Mouse (Mus musculus) ES-E14 (cell line): Measurements from ENCODE around the gene Cfap73. TPM values are rescaled to one million over a fixed set of nuclear protein-coding genes. Genes with fewer than 3 reads are reported as not detected.

Source experiments
- DNase-seq: peaks from one replicate; pipeline ENCODE4 v3.0.0-alpha.2; 2013; ENCODE audit warnings: low read depth, low spot score
- H3K27ac ChIP-seq: 2 replicates; pipeline ENCODE4 v1.5.1; 2012; ENCODE audit warnings: low read depth, mild to moderate bottlenecking, low read length, moderate library complexity, mixed read lengths; ENCODE audit not compliant: poor library complexity, insufficient read depth, severe bottlenecking
- H3K36me3 ChIP-seq: 2 replicates; pipeline ENCODE4 v1.6.1; 2012; ENCODE audit warnings: mild to moderate bottlenecking, low read length, moderate library complexity, mixed read lengths; ENCODE audit not compliant: control insufficient read depth, poor library complexity, insufficient read depth, severe bottlenecking
- H3K4me1 ChIP-seq, 2 experiments: fragments of 150-350 bp in 1 of 2; sonication (generic) in 1 of 2; 2 replicates each; pipeline ENCODE4 v1.6.1; 2012; ENCODE audit warnings: low read length in 2 of 2, mild to moderate bottlenecking in 1 of 2, mixed read lengths in 1 of 2; ENCODE audit not compliant: control insufficient read depth in 2 of 2, insufficient read depth in 2 of 2, poor library complexity in 1 of 2
- H3K4me3 ChIP-seq, 2 experiments: fragments of 150-350 bp in 1 of 2; sonication (generic) in 1 of 2; 2 replicates each; pipeline ENCODE4 v1.5.1; 2012; ENCODE audit warnings: low read length in 2 of 2, low read depth in 1 of 2, mild to moderate bottlenecking in 1 of 2, mixed read lengths in 1 of 2; ENCODE audit not compliant: insufficient read depth in 1 of 2, poor library complexity in 1 of 2, severe bottlenecking in 1 of 2
- H3K9ac ChIP-seq: 2 replicates; pipeline ENCODE4 v1.6.1; 2012; ENCODE audit warnings: low read depth, mild to moderate bottlenecking, low read length, mixed read lengths; ENCODE audit not compliant: poor library complexity, insufficient read depth, severe bottlenecking
- H3K9me3 ChIP-seq: fragments of 150-350 bp; sonication (generic); 2 replicates; pipeline ENCODE4 v1.6.1; 2012; ENCODE audit warnings: low read depth, mild to moderate bottlenecking, low read length; ENCODE audit not compliant: control insufficient read depth, insufficient read depth
- CHD2 ChIP-seq: IDR thresholded peaks from 2 replicates; pipeline ENCODE4 v1.6.1; 2014; ENCODE audit warnings: mild to moderate bottlenecking, low read depth, low read length, inconsistent platforms
- HCFC1 ChIP-seq: IDR thresholded peaks from 2 replicates; pipeline ENCODE4 v1.6.1; 2012; ENCODE audit warnings: low read length, inconsistent platforms, borderline replicate concordance; ENCODE audit not compliant: insufficient read depth
- MAFK ChIP-seq: IDR thresholded peaks from 2 replicates; pipeline ENCODE4 v1.6.1; 2014; ENCODE audit warnings: mild to moderate bottlenecking, low read depth, low read length, inconsistent platforms; ENCODE audit not compliant: insufficient read depth
- ZC3H11A ChIP-seq: IDR thresholded peaks from 2 replicates; pipeline ENCODE4 v1.6.1; 2012; ENCODE audit warnings: low read depth, mild to moderate bottlenecking, inconsistent platforms, low read length, borderline replicate concordance
- ZNF384 ChIP-seq: IDR thresholded peaks from 2 replicates; pipeline ENCODE4 v1.6.1; 2012; ENCODE audit warnings: low read depth, low read length, inconsistent platforms
- in situ Hi-C, 2 experiments: fragments of 600-800 bp; cut with MboI; formaldehyde crosslinking; loops; one replicate each; pipeline ENCODE4 v1.15.1; 2025; ENCODE audit warnings: low sequenced_read_pairs in 2 of 2, inconsistent platforms in 1 of 2; ENCODE audit not compliant: unreplicated experiment in 2 of 2
- total RNA-seq: library from RNA; depleted of rRNA; stranded (reverse); fragments of 300-350 nt; gene quantifications from 2 replicates; pipeline ENCODE4 v1.2.3, GENCODE M21; 2012

The Cfap73 gene
- total RNA-seq, 1 experiment = not detected

DNA sequence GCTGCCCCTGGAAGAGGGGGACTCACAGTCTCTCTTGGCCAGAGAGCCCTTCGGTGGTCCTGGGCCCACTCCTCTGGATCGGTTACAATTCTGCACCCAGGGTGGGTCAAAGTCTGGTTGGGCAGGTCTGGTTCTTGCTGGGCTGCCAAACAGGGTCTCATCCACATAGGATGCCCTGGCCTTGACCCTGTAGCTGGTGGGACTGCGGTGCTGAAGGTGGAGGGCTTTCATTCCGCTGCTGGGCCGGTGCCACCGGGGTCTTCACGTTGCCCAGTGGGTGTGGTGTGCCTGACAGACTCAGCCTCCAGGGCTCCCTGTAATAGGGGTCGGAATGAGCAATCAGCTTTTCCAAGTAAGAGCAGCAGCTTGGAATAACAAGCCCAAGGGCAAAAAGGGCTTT, 22.6 kb downstream of the Cfap73 start:
- Histone ChIP-seq H3K9ac (peak overlapping the region; percentile 81), H3K9me3 (no peaks in the 10 kb centered on the region), H3K4me1 (peaks cover 0 to 9% of the 10 kb centered on the region in 2 experiments; a peak in 1 of 4 replicates), H3K27ac (no peak overlapping the region), H3K36me3 (peaks cover 14% of the 10 kb centered on the region; the same call in 1 of the 2 replicates), H3K4me3 (peak overlapping the region; percentile 60 to 79)
- DNase-seq = no peak
- TF ChIP-seq ZC3H11A = no peak
- TF ChIP-seq ZNF384 = no peak
- no peak for TF ChIP-seq MAFK
- TF ChIP-seq HCFC1 = no peak
- no peak for TF ChIP-seq CHD2
- in situ Hi-C loops = no loop called here

DNA sequence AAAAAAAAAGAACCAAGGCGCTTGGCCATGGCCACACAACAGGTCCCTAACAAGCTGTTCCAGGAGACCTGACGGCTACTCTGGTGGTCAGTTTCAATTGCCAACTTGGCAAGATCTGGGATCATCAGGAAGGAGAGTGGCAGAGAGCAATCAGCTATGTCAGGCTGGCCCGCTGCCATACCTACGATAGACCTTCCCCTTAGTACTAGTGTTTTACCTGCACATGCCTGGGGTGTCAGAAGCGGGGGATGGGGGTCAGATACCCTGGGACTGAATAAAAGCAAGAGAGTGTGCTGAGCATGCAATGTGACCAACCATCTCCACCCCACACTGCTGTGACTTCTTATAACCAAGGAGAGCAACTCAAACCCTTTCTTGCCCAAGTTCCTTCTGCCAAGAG, 23.1 kb downstream of the Cfap73 start:
- Histone ChIP-seq H3K4me1 (peaks cover 0 to 9% of the 10 kb centered on the region in 2 experiments; a peak in 1 of 4 replicates), H3K4me3 (no peak overlapping the region; a peak in 1 of 4 replicates), H3K9ac (no peak overlapping the region; the same call in 1 of the 2 replicates), H3K9me3 (no peaks in the 10 kb centered on the region), H3K27ac (no peak overlapping the region), H3K36me3 (peaks cover 13% of the 10 kb centered on the region; the same call in 1 of the 2 replicates)
- DNase-seq = no peak
- in situ Hi-C loops = no loop called here
- no peak for TF ChIP-seq ZC3H11A
- no peak for TF ChIP-seq CHD2
- no peak for TF ChIP-seq MAFK
- no peak for TF ChIP-seq ZNF384
- no peak for TF ChIP-seq HCFC1

DNA sequence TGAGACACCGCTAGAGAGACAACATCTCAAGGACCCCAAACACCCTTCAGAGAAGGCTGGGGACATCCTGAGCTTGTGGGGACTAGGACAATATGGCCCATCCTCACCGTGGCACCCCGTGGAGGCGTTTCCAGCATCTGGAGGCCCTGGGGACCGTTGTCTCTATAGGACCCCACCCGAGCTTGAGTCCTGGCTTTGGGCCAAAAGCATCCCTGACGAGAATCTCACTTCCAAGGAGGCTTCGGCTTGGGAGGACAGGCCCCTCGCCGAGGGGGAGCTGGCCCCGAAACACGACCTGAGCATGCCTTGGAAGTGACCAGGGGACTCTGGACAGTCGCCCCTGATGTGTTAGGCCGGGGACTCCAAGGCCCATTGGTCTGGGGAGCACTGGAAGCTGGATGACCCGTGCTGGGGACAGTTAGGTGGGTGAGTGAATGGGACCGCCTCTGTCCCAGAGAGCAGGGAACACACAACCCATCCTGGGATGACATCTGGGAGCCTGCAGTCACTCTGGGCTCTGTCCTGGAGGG, 24.7 kb downstream of the Cfap73 start:
- TF ChIP-seq ZC3H11A = no peak
- no peak for TF ChIP-seq HCFC1
- TF ChIP-seq MAFK = no peak
- no peak for TF ChIP-seq ZNF384
- TF ChIP-seq CHD2 = no peak
- Histone ChIP-seq H3K9me3 (no peaks in the 10 kb centered on the region), H3K27ac (no peak overlapping the region), H3K4me3 (no peak overlapping the region), H3K36me3 (peaks cover 13% of the 10 kb centered on the region; the same call in 1 of the 2 replicates), H3K4me1 (peaks cover 0 to 10% of the 10 kb centered on the region in 2 experiments; a peak in 1 of 4 replicates), H3K9ac (no peak overlapping the region)
- DNase-seq = no peak
- in situ Hi-C loops = no loop called here

GRCm38 (mm10) chr5:120607335-120607734, 26.7 kb downstream of the Cfap73 start:
- Histone ChIP-seq H3K4me1 (peaks cover 0 to 10% of the 10 kb centered on the region in 2 experiments; a peak in 1 of 4 replicates), H3K9me3 (no peaks in the 10 kb centered on the region), H3K9ac (no peak overlapping the region), H3K36me3 (peaks cover 15% of the 10 kb centered on the region; the same call in 1 of the 2 replicates), H3K27ac (no peak overlapping the region), H3K4me3 (no peak overlapping the region)
- no peak for DNase-seq
- in situ Hi-C loops = no loop called here
- no peak for TF ChIP-seq HCFC1
- TF ChIP-seq ZC3H11A = no peak
- TF ChIP-seq CHD2 = no peak
- no peak for TF ChIP-seq MAFK
- TF ChIP-seq ZNF384 = no peak
